Mouse (Mus musculus): ENCODE results near the gene Dera.
A peak's percentile ranks its signal among the peaks of the same experiment; 100 is the strongest.

The Dera gene

GRCm38 (mm10) chr6:137808706-137809105 is 54.4 kb downstream of the Dera start:
- no peak for DNase-seq

- no peak for DNase-seq
Measured at GRCm38 (mm10) chr6:137810136-137810535, 55.8 kb downstream of the Dera start.

DNA sequence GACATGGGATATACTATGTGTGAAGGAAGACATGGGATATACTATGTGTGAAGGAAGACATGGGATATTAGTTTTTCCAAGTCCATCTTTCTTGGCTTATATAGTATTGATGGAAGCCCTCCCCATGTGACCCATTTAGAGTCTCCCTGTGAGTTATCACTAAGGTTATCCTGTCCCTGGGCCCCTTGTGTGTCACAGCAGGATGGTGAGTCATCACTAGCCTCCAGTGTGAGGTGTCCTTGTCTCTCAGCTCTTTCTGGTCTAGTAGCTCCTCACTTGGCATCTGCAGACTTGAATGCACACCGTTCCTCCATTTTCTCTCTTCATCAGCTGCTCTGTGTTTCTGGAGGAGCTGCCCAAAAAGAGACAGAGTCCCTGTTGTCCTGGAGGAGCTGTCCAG is 59.7 kb downstream of the Dera start:
- DNase-seq = no peak

DNA sequence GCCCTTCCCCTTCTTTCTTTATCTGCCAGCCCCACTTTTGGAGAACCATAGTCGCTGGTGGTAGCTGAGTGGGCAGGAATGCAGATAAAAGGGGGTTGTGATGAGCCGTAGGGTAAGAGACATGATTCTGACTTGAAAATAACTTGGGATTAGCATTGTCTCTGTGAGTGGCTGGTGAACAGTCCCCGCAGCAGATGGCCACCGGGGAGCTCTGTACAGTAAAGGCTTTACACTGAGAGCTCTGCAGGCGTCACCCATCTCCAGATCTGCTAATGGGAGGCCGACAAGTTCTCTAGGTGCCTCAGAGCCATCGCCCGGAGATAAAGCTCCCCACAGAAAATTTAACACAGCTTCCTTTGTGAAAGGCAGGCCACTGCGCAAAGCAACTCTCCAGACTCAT is 62.2 kb downstream of the Dera start:
- DNase-seq = no peak

- no peak for DNase-seq
Measured at GRCm38 (mm10) chr6:137822550-137822949, 68.2 kb downstream of the Dera start.

DNA sequence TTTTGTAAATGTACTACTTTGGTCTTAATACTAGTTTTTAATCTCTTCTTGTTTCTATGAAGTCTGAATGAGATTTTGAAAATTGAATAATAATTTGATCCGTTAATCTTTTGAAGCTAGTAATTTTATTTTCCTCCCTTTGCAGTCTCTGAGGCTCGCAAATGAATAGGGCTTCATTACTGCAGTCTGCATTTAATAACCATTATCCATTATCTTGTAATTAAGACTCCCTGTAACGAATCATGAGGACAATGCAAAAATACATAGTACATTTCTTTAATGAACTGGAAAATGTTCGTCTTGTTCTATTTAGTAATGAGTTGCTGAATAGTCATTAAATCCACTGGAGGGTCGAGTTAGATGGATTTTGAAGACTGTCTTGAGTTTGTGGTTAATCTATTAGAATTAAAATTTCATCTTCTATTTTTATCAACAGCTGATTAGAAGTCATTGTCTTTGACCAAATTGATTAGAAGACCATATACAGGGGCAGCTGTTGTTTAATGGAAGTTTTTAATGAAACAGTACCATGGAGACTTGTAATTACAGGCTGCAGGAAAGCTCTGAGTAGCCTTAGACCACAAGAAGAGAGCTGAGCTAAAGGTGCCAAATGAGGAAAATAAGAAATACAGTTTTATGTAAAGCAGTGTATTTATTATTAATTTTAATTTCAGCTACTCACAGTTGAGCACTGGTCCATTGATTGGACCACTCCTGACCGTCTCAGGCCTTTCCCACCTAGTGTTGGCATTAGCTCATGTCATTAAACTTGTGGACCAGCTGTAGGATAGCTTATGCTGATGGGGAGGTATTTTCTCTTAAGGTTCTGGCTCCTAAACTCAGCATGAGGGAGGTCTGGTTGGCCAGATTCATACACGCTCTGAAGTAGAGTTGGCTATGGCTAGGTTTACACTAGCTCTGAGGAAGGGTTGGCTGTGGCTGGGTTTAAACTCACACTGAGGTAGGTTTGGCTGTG is 70.0 kb downstream of the Dera start:
- no peak for DNase-seq

DNA sequence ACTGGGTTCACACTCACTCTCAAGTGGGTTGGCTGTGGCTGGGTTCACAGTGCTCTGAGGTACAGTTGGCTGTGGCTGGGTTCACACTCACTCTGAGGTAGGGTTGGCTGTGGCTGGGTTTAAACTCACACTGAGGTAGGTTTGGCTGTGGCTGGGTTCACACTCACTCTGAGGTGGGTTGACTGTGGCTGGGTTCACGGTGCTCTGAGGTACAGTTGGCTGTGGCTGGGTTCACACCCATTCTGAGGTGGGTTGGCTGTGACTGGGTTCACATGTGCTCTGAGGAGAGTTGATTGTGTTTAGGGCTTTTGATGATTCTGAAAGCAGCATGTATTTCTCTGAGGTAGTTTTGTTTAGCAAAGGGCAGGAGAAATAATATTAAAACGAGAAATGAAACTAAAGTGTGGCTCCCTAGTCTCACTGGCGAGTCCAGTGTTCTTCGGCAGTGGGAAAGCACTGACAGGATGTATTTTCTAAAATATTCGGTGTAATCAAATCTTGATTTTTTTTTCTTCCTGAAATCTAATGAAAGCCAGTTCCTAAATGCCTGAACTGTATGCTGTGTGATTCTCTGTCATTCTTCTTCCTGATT is 70.8 kb downstream of the Dera start:
- no peak for DNase-seq

GRCm38 (mm10) chr6:137829056-137829776 is 74.9 kb downstream of the Dera start:
- DNase-seq = no peak

- DNase-seq = no peak
Measured at GRCm38 (mm10) chr6:137836799-137837198, 82.5 kb downstream of the Dera start.

DNA sequence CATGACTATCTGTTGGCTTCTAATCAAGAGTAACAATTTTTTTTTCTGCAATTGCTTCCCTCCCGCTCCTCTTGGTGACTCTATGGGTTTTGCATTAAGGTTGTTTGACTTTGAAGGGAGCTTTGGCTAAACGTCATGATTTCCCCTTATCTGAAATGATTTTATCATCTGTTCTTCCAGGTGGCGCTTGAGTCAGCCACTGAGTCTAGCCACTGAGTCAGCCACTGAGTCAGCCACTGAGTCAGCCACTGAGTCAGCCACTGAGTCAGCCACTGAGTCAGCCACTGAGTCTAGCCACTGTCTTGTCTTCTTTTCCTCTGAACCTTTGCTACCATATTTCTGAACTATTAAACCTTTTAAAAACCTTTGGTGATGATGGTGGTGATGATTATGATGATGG is 89.0 kb downstream of the Dera start:
- no peak for DNase-seq

- DNase-seq = no peak
Measured at GRCm38 (mm10) chr6:137857198-137858194, 103.2 kb downstream of the Dera start.

DNA sequence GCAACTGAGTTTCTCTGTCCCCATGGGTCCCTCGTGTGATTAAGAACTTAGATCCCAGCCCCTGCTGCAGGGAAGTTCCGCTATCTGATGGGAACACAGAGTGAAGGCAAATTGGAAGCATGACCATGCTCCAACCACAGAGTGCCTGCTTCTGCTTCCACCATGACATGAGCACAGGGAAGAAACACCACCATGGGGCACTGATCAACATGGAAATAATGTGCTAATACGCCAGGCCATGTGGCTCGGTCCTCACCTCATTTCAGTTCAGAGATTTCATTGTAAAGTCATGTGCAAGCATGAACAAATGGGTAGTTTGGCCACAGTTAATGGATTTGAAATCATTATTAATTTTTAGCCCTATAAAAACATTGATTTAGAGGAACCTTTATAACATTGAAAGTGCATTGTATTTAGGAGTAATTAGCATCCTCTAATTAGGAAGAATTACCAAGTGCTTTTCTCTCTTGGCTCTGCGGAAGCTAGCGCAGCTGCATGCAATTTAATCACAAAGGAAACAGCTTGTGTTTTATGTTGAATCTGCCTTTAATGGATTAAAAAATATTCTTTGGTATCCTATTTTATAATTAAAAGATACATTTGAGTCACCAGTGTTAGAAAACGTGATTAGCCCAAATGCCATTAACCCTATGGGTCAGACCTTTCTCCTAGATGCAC is 115.7 kb downstream of the Dera start:
- DNase-seq = no peak

- no peak for DNase-seq
Measured at GRCm38 (mm10) chr6:137870667-137871066, 116.3 kb downstream of the Dera start.

DNA sequence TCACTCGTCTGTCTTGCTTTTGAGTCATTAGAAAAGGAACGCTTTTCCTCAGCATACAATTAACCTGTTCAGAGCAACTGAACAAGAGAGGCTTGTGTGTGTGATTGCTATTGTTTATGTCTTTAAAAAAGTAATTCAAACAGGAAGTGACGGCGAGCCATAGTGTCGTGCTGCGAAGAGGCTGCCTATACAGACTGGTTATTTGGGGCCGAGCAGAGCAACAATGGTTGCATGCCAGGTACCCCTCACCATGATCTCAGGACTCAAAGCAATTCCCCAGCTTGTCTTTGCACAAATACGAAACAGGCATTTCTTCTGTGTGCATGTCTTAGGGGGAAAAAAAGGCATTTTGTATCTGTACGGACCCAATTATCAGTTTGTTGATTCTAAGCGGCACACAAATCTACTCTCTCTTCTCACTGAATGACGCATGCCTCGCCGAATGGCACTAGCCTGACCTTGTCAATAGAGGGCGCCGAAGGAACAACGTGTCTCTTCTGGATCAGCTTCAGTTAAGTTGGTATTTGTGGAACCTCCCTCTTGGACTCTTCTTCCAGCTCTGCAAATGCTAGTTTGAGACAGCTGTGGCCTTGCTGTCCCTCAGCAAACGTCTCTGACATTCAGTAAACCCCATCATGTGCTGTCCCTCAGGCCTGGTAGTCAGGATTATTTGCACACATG is 117.8 kb downstream of the Dera start:
- peak; percentile 60 to 62 for DNase-seq

- peak; percentile 29 to 45 for DNase-seq
Measured at GRCm38 (mm10) chr6:137874471-137875244, 120.3 kb downstream of the Dera start.

GRCm38 (mm10) chr6:137885644-137886043 is 131.3 kb downstream of the Dera start:
- DNase-seq = no peak

DNA sequence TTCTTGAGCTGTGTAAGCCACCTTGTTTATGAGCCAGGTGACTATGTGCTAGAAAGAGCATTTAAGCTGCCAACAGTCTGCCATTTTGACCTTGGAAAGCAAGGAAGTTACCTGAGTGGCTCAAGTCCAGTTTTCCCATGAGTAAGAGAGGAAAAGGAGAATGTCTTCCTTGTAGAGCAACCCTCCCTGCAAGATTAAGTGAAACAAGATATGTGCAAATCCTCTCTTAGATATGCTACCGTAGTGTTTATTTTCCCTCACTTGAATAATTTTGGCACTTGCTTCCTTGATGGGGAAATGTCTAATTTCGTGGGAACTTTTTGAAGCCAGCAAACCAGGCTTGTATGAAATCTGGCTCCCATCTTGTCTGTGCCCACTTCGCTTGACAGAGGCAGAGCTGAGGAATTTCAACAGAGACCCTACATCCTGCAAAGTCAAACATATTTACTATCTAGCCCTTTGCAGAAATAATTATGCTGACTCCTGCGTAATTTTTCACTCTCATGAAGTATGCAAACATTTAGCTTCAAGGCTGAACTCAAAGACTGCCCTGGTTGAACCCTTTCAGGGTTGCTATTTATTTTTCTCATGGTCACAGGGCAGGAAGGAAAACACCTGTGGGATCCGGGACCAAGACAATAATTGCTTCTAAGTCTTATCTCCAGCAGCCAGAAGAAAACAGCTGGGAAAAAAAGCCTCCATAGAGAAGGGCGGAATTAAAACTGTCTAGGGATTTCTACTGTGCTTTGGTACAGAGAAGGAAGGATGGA is 132.0 kb downstream of the Dera start:
- peak in 1 of 2 experiments; percentile 36 for DNase-seq

DNA sequence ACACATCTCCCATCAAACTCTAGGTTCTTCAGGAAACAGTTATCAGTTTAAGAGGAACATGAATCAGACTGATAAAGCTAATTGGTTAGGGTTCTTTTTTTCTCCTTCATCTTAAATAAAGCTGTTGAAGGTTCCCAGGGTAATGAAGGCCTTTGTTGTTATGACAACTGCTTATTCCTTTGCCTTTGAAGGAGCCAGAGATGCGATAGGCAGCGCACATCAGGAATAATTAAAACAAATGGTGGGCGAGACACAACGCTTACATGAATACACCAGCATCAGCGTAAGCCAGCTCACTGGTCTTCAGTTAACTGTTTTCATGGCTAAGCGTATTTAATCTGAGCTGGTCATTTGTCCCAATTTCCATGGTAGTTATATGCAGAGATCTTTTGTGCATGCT is 132.9 kb downstream of the Dera start:
- DNase-seq = no peak

DNA sequence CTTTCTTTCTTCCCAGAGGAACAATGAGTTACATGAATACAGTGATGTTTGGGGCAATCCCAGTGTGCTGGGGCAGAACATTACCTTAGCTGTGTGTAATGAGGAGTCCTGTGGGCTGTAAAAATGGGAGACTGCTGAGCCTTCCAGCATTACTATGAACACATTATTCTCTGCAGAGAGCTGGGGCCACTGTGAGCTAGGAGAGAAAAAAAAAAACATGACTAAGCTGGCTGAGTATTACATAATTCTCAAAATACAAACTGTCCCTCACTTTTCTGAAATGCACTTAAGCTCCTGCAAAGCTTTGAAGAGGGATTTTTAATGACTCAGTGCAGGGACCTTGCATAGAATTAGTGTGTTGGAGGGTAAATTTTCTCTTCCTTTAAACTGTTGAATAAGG is 143.3 kb downstream of the Dera start:
- peak in 1 of 2 experiments; percentile 4 for DNase-seq

Data from lung, adult 18-20 months (tissue).